Mouse (Mus musculus) bone marrow, adult 2 months (tissue): ENCODE results near the gene Nusap1.

Experiments
- CTCF ChIP-seq: fragments of 200-500 bp; IDR thresholded peaks from 2 replicates; pipeline ENCODE4 v1.5.1; 2011; ENCODE audit warnings: low read length, control low read depth; ENCODE audit not compliant: control insufficient read depth, insufficient read depth
- POLR2A ChIP-seq: fragments of 200-500 bp; IDR thresholded peaks from 2 replicates; pipeline ENCODE4 v1.6.1; 2011; ENCODE audit warnings: low read depth, mild to moderate bottlenecking, control low read depth, low read length, borderline replicate concordance; ENCODE audit not compliant: control insufficient read depth

DNA sequence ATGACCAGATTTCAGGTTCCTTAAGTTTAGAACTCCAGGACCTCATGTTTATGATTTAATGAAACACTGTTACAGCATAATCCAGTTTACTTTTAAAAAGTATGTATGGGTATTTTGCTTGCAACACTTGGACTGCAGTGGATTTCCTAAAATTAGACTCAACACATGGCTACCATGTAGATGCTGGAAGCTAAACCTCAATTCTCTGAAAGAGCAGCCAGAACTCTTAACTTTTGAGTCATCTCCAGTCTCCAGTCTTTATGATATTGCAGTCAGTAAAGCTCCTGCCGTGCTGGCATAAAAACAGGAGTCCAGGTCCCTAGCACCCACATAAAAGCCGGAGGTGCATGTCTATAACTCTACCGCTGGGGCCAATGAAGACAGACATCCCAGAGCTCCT is 81.9 kb downstream of the Nusap1 start:
- TF ChIP-seq CTCF (no peak), POLR2A (no peak)
